20 mouse cellular contexts compared by ENCODE assay signal in the genomic region with DNA sequence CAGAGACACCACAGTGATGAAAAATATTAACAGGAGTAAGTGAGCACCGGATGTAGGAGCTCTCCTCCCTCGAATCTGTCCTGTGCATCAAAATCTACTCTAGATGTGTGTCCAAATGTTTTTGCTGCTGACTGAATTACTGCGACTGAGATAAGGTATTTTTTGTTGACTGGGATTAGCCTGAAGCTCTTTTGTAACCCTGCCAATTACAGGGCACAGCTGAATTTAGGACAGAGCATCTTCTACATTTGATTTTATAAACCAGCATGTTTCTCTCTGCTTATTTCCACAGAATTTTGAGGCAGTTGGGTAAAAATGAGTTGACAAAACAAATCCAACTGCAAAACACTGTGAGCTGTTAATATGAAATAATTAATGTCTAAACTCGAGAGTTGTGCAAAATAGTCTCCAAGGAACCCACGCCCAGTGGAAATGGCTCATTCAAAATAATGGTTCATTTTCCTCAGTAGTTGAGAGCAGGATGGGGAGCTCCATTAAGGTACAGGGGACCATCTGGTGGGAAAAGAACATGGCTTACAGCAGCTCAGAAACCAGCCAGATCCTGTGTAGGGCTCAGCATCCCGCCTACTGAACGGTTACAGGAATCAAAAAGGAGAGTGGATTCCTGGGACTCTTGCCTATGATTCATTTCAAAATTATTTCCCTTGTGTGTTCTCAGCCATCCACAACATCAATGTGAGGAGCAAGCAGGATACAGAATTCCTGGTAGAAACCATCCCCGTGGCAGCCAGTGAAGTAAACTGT.
DNase-seq lines count a peak whose midpoint lies in the region; ATAC-seq and TF ChIP-seq lines count a peak whose summit lies in the region.
"Had no signal": no experiment of that assay in that cellular context is flagged by ENCODE, and none has a peak within 500 bp of the region (broad histone marks: within the 10 kb centered on the region; RNA-seq: fewer than 3 reads in every experiment).

No protein-coding gene starts in this region.

- no peaks in the 10 kb centered on the region for H3K36me3 ChIP-seq in myocyte (ENCODE audit: control insufficient read depth, insufficient read depth)
- H3K36me3 ChIP-seq: embryonic facial prominence, embryonic 13.5 days; G1E; hindbrain, embryonic 10.5 days; intestine, embryonic 15.5 days had no signal

- no peak overlapping the region for H3ac ChIP-seq in myocyte (ENCODE audit: control insufficient read depth, insufficient read length)

- H3K27me3 ChIP-seq in myocyte (ENCODE audit: control insufficient read depth, insufficient read depth, insufficient read length), result no peaks in the 10 kb centered on the region
- H3K27me3 ChIP-seq: embryonic facial prominence, embryonic 13.5 days; intestine, embryonic 15.5 days had no signal

- TF ChIP-seq POLR2A in embryonic fibroblast, embryonic 13.5 days (IDR thresholded peaks at IDR 0.05; ENCODE audit: low read depth, low read length), result no peak; the same call in 1 of the 2 replicates
- no peak for TF ChIP-seq POLR2A in myocyte (IDR thresholded peaks at IDR 0.05; ENCODE audit: insufficient read length, low read depth)

- H3K4me1 ChIP-seq in embryonic fibroblast, embryonic 13.5 days (ENCODE audit: control insufficient read depth, insufficient read depth, low read length), result peaks cover 12% of the 10 kb centered on the region
- H3K4me1 ChIP-seq: embryonic facial prominence, embryonic 13.5 days; intestine, embryonic 15.5 days had no signal

- H3K4me3 ChIP-seq in left cerebral cortex, adult 2 months, result no peak overlapping the region
- no peak overlapping the region for H3K4me3 ChIP-seq in embryonic fibroblast, embryonic 13.5 days (ENCODE audit: insufficient read depth, low read length)
- H3K4me3 ChIP-seq in myocyte, result no peak overlapping the region
- H3K4me3 ChIP-seq: embryonic facial prominence, embryonic 13.5 days; hindbrain, embryonic 10.5 days; intestine, embryonic 15.5 days had no signal

- H3K27ac ChIP-seq in left cerebral cortex, adult 2 months, result no peak overlapping the region
- H3K27ac ChIP-seq in embryonic fibroblast, embryonic 13.5 days (ENCODE audit: insufficient read depth, low read length), result peak overlapping the region; percentile 100
- H3K27ac ChIP-seq: embryonic facial prominence, embryonic 13.5 days; hindbrain, embryonic 10.5 days; intestine, embryonic 15.5 days; liver, embryonic 14.5 days; stomach, postnatal 0 days had no signal

- intact Hi-C loops in left cerebral cortex, postnatal 25 days (cut with DNase I), result no loop called here
- intact Hi-C loops in left cerebral cortex, adult 2 months (cut with DNase I), result no loop called here

- peak; percentile 78 for ATAC-seq in frontal cortex, adult (ENCODE audit: low TSS enrichment)
- ATAC-seq: forebrain, embryonic 14.5 days; intestine, embryonic 15.5 days had no signal

- H3K79me2 ChIP-seq in myocyte (ENCODE audit: control insufficient read depth, insufficient read depth), result no peaks in the 10 kb centered on the region

- no peak for DNase-seq in frontal cortex, postnatal 10 days (ENCODE audit: low spot score in 2 of 2)
- peak; percentile 24 to 42 for DNase-seq in left cerebral cortex, postnatal 25 days (ENCODE audit: low spot score in 2 of 2)
- no peak for DNase-seq in left cerebral cortex, adult 2 months (ENCODE audit: extremely low spot score in 1 of 2, low spot score in 2 of 2)
- no peak for DNase-seq in testis, postnatal 10 days (ENCODE audit: low spot score)
- DNase-seq in kidney, adult 8-10 months, result no peak
- DNase-seq: adrenal gland, postnatal 14 days; kidney, postnatal 14 days; left cerebral cortex, postnatal 4 days; lung, postnatal 14 days had no signal

- peak overlapping the region; percentile 12 for H3K4me2 ChIP-seq in myocyte (ENCODE audit: low read depth)
- H3K4me2 ChIP-seq: embryonic facial prominence, embryonic 13.5 days; intestine, embryonic 15.5 days; midbrain, embryonic 11.5 days had no signal

- TF ChIP-seq CTCF in left cerebral cortex, adult 2 months (IDR thresholded peaks at IDR 0.05), result no peak
- no peak for TF ChIP-seq CTCF in embryonic fibroblast, embryonic 13.5 days (IDR thresholded peaks at IDR 0.05; ENCODE audit: borderline replicate concordance, insufficient read depth, low read length)

TF ChIP-seq in myocyte, 11 proteins besides CTCF, POLR2A, EP300 and RAD21:
- TF ChIP-seq POLR2AphosphoS2 (IDR thresholded peaks at IDR 0.05; ENCODE audit: insufficient read length, low read depth), result no peak
- TF ChIP-seq TCF12 (IDR thresholded peaks at IDR 0.05; ENCODE audit: insufficient read depth, poor library complexity, severe bottlenecking), result no peak
- TF ChIP-seq MAX (IDR thresholded peaks at IDR 0.05; ENCODE audit: low read depth), result no peak
- TF ChIP-seq TCF3 (IDR thresholded peaks at IDR 0.05; ENCODE audit: insufficient read length, low read depth), result no peak
- no peak for TF ChIP-seq CEBPB (IDR thresholded peaks at IDR 0.05; ENCODE audit: insufficient read depth, poor library complexity, severe bottlenecking)
- TF ChIP-seq MYOD1 (IDR thresholded peaks at IDR 0.05; ENCODE audit: control insufficient read depth in 1 of 3, insufficient read length in 2 of 3, low read depth in 2 of 3), result no peak
- no peak for TF ChIP-seq E2F4 (IDR thresholded peaks at IDR 0.05; ENCODE audit: insufficient read depth)
- no peak for TF ChIP-seq USF1 (IDR thresholded peaks at IDR 0.05; ENCODE audit: low read depth)
- TF ChIP-seq REST (IDR thresholded peaks at IDR 0.05; ENCODE audit: insufficient read depth, insufficient read length), result no peak
- no peak for TF ChIP-seq MYOG (IDR thresholded peaks at IDR 0.05; ENCODE audit: control insufficient read depth in 1 of 3, insufficient read depth in 1 of 3, insufficient read length in 2 of 3, low read depth in 2 of 3)
- no peak for TF ChIP-seq SRF (IDR thresholded peaks at IDR 0.05; ENCODE audit: control insufficient read depth, insufficient read length, low read depth)

Comparison
In these comparisons a context has a peak if more than half of its experiments do, and no peak if none do; other contexts are left out.
1. DNase-seq: peak in left cerebral cortex, postnatal 25 days (2 of 2); none in frontal cortex, postnatal 10 days (0 of 2), left cerebral cortex, adult 2 months (0 of 2), testis, postnatal 10 days (single experiment) and kidney, adult 8-10 months (0 of 2).